Mouse (Mus musculus) cerebellum, postnatal 25 days (tissue): ENCODE data around the gene Polr2l.
A peak's percentile ranks its signal among the peaks of the same experiment; 100 is the strongest.
"Not testable (repeated sequence)": the region's sequence is repeated elsewhere in the genome, so short reads cannot be mapped to it uniquely, and the experiment has no call there.

ENCODE experiments used
- DNase-seq, 2 experiments: peaks; one replicate each; pipeline ENCODE4 v3.0.0; 2021; ENCODE audit warnings: mixed read lengths in 2 of 2

Gene Polr2l

DNA sequence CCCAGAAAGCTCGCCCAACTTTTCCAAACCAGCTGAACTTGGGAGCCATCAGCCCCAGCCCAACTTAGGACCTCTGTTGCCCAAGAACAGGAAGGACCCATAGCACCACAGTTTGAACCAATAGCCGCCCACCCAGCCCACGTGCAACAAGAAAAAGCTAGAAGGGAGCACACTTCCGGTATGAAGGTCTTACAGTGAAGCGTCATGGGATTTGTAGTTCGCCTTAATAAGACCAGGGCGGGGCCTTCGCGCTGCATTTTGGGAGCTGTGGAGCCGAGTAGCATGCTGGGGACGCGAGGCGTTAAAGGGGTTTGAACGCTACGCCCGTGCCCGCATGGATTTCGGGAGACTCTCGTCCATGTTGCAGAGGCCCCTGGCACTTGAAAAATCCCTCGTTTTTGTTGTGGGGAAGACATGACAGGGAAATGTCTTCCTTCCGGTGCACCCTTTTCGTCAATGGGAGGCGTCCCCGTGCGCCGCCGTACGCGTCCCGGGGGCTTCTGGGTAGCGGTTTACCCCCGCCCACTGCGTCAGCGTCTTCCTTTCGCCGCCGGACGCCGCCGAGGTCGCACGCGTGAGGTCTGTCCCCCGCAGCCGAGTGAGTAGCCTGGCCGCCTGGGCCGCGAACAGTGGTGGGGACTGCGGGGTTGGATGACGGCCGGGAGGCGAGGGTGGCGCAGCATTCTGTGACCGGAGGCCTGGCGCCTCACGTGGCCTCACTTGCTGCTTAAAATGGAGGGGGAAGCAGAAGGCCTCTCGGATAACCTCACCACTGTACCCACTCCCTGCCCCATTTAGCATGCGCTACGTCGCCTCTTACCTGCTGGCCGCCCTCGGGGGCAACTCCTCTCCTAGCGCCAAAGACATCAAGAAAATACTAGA, 27.6 kb downstream of the Polr2l start, which contains the start of gene Rplp2:
Gene Rplp2, plus strand, starts transcription at position 261 of the 882 bp plus-strand sequence.
- peak; percentile 96 to 97 for DNase-seq

DNA sequence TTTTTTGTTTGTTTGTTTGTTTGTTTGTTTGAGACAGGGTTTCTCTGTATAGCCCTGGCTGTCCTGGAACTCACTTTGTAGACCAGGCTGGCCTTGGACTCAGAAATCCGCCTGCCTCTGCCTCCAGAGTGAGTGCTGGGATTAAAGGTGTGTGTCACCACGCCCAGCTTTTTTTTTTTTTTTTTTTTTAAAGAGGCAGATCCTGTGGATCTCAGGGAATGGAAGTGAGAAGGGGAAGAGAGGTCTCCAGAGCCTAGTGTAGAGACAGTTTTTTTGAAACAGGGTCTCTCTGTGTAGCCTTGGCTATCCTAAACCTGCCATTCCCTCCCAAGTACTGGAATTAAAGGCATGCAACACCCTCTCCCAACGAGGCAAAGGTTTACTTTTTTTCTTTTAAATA, 28.6 kb downstream of the Polr2l start:
- not testable (repeated sequence) for DNase-seq

DNA sequence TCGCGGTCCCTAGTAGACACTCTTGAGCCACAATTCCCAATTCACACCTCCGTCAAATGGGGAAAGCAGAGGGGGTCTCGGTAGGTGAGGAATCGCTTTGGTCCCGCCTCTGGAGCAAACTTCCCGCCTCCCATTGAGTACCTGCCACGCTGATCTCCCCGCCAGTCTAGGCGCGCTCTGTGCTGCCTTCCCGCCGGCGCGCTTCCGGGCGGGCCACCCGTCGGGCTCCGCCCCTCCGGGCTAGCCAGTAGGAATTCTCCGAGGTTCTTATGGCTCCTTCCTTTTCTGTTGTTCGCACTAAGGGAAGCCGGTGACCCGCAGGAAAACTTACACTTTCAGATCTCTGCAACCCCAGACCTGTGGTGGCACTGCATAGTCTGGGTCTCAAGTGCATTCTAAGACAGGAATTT, 31.1 kb downstream of the Polr2l start, which contains the start of gene Pidd1:
Gene Pidd1, minus strand, starts transcription at position 198 of the 410 bp plus-strand sequence.
- peak; percentile 28 to 55 for DNase-seq

DNA sequence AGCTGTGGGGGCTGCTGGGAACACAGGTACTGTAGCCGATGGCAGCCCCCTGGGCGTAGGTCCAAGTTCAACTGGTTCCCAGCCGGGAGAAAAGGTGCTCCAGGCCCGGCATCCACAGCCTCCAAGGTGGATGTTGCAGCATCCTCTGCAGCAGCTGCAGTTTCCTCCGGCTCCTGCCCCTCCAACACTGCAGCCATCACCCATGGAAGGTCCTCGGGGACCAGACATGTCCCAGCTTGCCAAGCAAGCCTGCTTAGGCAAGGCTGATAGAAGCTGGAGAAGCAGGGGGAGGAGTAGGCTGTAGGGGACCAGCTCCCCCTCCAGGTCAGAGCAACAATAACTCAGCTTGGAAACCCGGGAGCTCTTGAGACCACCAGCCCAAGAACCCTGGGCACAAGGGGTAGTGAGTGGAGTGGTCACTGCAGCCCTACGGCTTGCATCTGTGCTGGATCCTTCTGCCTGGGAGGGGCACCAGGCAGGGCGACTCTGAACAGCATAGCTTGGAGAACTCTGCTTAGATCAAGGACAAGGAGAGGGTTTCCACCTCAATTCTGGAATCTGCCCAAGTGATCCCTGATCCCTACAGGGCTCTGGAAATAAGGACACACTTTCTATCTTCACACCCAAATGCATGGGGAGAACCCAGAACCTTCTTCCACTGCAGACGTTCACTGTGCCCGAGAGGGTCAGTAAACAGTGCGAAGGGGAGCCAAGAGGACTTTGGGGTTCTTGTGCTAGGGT, 31.7 kb downstream of the Polr2l start:
- peak in 1 of 2 experiments; percentile 33 for DNase-seq

DNA sequence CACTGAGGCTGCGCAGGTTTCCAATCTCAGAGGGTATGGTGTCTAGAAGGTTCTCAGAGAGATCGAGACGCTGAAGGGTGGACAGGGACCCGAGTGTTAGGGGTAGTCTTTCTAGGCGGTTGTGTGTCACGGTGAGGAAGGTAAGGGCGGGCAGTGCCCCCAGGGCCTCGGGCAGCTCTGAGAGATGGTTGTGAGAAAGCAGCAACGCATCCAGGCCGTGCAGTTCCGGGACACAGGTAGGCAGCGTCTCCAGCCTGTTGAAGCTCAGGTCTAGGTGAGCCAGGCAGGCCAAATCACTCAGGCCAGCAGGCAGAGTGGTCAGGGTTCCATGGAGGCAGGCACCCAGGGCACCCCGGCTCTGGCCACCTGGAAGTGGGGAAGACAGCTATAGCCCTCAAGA, 32.7 kb downstream of the Polr2l start:
- DNase-seq, result no peak

DNA sequence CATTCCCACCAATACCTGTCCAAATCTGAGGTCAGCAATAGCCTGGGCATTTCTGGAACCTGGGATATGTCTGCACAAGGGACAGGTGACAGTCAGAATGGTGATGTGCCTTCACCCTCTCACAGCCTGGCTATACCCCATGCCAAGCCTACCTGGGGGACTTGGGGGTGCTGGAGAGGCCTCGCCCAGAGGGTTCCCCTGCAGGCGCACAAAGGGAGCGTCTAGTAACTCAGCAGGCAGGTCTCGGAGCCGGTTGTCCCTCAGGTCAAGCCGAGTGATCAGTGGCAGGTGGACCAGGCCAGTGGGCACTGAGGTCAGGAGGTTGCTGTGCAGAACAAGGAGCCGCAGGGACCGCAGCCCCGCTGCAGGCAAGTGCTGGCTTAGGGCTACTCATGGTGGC, 33.5 kb downstream of the Polr2l start:
- peak; percentile 7 to 23 for DNase-seq

DNA sequence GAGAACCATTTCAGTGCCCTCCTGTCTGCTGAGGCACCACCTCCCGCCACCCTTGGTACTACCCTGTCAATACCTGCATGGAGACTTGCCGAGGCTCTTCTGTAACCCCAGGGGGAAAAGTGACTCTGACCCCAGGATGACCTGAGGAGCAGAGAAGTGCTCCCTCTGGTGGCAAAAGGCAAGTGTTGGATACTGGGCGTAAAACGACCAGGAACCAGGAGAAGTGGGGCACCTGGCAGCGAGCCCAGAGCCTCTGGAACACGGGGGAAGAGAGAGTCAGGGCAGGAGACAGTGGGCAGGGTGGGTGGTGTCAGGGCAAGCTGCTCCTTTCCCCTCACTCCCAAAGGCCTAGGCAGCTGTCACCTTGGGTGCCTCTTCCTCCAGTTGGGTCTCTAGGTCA, 34.3 kb downstream of the Polr2l start:
- DNase-seq, result peak; percentile 73 to 85

DNA sequence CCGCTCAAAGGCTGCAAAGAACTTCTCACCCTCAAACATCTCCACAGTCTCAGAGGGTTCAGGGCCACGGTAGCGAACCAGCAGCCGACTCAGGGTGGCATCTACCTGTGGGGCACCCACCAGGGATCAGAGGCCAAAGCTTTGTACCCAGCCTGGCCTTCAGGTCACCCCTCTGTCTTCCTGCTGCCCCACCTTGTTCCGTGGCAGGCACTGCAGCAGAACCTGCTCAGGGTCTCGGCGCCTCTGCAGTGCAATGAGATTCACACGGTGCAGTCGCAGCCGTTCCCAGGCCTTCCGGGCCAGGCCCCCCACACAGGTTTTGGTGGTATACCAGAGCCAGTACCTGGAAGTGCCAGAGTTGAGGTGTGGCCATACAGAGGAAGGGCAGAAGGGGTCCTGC, 35.1 kb downstream of the Polr2l start:
- peak; percentile 11 to 32 for DNase-seq

DNA sequence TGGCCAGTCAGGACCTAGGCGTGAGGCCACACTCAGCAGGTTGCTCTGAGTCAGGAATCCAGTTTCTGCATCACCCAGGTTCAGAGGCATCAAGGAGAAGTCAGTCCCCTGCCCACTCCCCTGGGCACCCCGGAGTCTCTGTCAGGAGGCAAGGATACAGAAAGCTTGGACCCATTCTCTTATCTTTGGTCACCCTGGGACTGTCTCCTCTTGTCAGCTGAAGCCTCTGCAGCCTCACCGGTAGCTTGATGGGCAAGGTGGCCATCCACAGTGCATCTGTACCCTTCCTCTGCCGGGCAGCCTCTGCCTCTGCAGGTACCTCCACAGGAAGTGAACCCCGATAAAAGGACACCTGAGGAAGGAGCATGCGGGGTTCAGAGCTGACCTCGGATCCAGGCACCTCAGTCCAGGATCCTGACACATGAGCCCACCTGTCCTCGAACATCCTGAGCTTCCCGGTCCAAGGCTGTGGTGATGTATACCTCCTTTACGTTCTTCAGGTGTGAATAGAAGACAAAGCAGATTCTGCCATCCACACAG, 35.7 kb downstream of the Polr2l start:
- DNase-seq, result peak in 1 of 2 experiments; percentile 41

DNA sequence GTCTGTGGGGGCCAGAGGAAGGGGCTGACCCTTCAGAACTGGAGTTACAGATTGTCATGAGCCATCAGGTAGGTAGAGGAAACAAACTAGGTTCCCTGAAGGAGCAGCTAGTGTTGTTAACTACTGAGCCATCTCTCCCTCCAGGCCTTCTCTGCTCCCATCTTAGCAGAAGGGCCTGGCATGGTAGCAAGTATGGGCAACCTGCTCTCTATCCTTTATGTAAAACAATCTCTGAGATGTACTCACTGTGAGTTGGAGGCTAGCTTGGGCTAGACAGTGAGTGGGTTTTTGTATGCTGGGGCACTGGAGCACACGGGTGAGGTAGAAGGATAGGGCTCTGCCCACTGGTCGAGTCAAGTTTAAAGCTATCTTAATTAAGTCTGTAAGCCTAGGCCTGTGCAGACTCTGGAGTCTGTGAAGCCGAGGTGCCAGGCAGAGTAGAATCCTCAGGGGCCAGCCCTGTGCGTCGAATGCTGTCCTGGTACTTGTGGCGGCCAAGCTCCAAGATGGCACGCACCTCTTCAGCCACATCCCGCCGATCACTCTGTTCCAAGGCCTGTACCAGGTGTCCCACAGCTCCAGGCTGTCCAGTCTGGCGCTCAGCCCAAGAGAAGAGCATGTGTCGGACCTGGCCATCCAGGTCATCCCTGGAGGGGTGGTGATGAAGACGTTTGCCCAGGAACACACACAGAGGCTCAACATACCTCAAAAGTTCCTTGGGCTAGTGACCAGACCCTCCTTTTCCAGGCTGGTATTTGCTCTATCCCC, 36.5 kb downstream of the Polr2l start:
- DNase-seq, result peak; percentile 86 to 90

DNA sequence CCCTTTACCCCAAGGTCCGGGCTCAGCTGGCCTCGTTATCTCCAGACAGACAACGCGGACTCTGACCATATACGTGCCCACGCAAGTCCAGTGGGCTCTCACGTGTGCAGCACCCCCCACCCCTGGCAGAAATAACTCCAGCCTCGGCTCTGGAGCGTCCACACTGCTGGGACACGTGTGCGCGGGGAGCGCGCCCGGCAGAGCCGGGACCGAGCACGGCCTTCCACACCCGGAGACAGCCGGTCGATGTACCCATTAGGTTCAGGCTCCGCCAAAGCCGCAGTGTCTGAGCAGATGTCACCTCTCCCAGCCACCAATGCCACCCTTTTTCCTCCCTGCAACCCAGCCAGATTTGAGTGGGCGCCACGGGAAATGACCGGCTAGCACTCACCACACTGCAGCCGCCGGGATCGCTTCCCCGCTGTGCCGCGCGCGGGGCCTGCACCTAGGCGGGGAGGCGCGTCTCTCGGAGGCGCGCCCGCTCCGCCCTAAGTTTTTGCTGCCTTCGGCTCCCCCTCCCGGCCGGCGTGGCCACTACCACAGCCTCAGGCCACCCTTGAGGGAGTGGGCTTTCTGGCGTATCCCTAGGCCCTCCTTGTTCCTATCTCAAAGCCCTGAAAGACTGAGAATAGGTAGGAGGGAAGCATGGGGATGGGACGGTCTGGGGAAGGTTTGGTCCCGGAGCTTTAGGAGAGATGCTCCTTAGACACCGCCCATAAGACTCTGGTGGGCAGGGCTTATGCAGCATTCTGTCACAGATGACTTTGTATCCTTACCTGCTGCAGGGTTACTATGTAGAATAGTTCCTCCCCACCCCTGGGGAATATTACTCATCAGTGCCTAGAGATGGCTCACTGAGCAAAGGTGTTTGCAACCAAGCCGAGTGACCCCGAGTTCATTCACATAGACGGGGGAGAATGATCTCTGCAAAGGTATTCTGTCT, 37.5 kb downstream of the Polr2l start, which contains the start of gene Slc25a22:
Gene Slc25a22, minus strand, starts transcription at position 715 of the 943 bp plus-strand sequence.
- DNase-seq, result peak; percentile 93 to 94

DNA sequence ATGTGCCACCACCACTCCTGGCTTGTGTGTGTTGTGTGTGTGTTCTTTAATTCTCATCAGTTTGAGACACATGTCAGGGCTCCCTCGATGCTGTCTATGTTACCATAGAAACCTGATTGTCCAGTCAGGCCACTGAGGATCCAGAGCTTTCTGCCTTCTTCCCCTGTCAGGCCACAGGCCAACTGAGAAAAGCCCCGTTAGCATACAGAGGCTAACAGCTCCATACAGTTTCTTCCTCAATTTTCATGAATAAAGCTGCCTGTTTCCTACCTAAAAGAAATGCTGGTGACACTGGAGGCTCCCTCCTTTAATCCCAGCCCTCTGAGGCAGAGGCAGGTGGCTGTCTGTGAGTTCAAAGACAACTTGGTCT, 38.4 kb downstream of the Polr2l start:
- peak in 1 of 2 experiments; percentile 13 for DNase-seq

DNA sequence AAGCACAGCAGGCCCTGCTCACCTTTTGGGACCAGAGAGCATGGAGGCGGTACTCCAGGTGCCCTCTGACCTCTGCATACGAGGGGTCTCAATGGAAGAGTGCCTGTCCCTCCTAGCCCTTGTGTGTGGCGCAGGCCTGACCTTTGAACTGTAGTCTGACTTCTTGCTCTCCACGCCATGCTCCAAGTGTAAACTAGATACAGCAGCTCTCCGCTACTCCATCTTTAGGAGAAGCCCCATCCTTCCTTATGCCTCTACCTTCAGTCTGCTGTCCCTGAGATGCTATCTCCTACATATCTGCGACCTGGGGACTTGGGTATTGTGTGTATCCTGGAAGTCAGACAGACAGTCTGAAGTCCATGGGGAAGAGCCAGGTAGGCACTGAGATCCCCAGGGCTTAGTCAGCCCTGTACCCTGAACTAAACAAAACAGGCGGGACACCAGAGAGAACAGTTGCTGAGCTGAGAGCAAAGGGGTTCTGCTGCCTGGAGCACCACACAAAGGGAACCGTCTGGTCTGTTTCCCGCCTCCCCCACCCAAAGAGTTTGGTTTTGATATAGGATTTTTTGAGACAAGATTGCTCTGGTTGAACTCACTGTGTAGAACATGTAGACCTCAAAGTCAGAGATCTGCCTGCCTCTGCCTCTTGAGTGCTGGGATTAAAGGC, 38.9 kb downstream of the Polr2l start:
- DNase-seq, result peak; percentile 12 to 40

DNA sequence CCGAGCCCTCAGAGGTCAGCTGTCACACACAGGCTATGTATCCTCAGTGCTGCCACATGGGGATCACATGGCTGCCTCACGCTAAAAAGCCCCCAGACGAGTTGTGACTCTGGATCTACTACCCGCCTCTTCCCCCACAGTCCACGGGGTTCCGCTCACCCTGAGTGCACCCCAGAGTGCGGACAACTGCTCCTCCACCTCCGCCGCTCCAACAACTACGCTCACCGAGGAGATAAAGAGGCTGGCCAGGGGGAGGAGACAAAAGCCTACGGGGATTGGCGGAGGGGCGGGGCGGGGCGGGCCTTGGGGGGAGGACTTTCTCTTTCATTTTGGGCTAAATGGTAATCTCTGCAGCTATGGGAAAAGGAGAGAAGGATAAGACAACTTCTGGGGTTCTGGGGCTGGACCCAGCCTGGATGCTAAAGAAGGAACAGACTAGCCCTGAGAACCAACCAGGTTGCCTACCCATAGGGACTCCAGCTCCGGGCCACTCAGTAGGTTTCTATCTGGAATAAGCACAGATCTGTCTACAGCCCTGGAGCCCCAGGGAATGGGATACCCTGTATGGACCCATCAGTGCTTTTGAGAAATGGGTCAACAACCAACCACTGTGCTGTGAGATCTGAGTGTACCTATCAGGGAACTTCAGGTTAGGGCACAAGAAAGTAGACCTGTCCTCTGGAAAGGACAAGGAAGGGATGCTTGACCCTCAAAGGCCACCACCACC, 39.6 kb downstream of the Polr2l start:
- DNase-seq, result peak; percentile 82 to 87

DNA sequence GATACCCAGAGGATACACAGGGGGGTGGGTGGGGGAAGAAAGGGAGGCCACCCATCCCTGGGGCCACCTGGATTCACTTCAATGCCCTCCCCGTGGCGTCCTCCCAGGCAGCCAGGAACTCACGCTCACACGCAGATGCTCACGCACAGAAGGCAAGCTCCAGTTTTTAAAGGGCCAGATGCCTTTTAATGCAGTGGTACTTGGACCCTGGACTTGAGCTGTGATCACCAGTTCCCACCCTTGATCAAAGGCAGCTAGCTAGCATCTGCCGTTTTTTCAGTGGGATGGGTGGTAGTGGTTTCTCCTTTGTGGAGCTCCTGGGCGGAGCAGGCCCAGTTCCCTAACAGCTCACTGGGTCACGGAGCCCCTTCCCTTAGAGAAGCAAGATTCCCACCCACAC, 40.5 kb downstream of the Polr2l start:
- DNase-seq, result peak; percentile 86 to 89

DNA sequence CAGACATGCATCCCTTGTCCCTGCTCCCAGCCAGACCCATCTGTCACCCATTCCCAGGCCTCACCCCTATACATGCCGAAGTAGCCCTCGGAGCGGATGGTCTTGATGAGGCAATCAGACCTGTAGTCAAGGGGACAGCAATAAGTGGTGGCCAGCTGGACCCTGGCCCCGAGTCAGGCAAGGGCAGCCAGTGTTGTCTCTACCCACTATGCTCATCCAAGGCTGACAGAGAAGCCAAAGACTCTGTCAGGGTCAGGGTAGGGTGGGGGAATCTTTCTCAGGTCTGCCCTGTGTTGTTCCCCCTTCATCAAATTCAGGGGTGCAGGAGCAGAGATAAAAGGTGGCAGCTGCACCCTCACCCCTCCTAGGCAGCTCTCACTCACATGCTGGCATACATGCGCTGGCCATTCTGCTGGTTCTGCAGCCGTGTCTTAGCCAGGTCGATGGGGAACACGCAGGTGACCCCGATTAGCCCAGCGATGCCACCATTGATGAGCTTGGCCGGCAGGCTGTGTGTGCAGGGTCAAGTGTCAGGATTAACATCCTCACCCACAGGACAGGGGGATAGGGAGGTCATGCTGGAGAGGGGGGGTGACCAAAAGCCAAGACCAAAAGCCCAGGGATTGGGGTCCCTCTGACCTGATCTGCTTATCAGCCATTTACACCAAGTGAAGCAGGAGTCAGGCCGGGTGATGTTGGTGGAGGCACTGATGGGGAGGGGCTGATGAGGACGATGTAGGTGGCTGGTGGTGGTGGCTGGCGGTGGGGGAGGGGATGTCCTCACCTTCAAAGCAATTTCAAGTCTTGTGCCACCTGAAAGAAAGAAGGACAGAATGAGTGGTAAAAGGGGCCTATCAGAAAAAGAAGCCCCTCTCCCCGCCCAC, 41.2 kb downstream of the Polr2l start:
- peak; percentile 66 to 68 for DNase-seq

DNA sequence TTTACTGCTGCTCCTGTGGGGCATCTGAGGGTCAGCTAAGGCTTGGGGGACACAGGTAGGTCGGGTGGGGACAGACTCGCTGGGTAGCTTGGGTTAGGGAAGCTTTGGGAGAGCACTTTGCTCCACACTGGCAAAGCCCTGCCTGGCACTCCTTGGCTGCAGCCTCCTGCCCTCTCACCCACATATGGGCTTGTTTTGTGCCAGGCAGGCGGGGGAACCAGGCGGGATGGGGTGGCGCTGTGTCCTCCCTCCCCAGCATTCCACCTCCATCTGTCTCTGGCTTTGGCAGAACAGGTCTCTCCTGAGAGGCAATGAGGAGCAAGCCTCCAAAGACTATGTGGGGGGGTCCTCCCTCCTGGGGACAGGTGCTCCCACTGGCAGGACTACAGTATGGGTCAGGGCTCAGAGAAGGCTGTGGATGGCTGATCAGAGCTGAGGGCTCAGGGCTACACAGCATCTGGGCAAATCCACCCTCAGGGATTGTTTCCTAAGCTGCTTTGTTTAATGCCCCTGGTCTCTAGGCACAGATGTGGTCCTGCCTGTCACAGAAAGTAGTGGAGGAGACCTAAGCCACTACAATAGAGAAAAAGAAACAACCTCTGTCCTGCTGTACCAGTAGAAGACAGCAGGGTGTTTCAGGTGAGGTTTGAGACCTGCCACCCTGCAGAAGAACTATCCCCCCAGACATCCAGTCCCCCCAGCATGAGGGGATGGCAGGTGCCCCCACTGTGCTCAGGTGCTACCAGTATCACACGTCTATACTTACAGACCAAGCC, 42.0 kb downstream of the Polr2l start:
- peak; percentile 92 to 95 for DNase-seq

DNA sequence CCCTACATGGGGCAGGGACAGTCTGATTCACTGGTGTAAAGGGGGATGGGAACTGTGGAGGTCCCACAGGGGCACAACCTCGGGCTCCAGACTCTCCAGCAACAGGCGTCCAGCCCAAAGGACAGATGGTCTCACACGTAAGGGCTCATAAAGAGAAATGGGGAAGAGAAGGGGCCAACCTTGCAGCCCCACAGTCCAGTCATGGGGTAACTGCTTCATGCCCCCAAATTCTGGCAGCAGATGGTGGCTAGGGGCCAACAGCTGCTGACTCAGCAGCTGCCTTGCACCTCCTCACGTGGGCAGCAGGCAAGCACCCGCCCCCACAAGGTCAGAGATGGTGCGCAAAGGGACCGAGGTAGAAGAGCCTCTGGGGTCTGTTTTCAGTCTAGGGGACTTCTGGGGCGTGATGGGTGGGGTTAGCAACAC, 42.7 kb downstream of the Polr2l start:
- peak; percentile 70 to 78 for DNase-seq
